Mouse (Mus musculus) ovary, postnatal 10 days (tissue): ENCODE results near the gene Adamts4.
"Not testable (repeated sequence)": the region's sequence is repeated elsewhere in the genome, so short reads cannot be mapped to it uniquely, and the experiment has no call there.

Experiments used
- DNase-seq: peaks from one replicate; pipeline ENCODE4 v3.0.0; 2022; ENCODE audit warnings: low spot score

The Adamts4 gene

DNA sequence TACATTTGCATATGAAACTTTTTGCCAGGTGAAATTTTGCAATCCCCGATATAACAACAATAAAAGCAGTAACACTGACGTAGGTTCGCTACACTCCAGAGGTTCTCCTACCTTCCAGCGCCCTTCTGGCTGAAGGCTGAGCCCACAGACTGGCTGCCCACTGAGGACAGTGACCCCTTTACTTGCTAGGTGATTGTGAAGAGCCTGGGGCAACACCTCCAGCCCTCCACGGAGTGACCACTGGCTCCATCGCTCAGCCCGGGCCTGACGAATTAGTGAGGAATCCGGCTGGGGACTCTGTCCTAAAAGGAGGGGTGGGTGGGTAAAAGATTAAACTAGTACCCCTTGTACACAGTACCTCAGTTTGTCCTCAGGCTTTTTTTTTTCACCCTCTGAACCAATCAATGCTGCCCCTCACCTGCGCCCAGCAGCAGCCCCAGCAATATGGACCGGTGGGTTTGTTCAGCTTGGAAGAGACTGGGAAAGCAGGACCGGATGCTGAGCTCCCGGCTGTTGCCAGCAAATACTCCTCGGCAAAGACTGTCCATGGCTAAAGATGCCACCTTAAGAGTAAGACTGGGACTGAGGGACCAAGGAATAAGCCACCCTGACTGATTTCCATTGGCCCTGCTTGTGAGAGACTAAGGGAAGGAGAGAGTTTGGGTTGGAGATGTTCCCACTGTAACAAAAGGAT, 28.9 kb downstream of the Adamts4 start:
- no peak for DNase-seq

DNA sequence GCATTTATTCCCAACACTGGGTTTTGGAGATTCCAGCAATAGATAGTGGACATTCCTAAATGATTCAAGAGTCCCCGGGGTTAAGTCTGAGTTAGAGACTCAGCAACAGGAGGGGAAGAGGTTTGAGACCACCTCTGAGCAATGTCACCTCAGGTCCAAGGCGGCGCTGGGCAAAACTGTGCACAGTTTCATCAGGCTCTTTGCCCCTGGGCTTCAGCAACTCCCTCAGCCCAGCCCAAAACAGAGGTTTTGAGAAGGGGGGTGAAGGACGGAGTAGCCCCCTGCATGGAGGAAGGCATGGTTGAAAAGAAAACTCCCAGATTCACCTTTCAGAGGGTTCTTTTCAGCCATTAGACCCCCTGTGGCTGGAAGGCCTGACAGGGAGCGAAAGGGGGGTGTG, 29.5 kb downstream of the Adamts4 start:
- DNase-seq, result no peak

DNA sequence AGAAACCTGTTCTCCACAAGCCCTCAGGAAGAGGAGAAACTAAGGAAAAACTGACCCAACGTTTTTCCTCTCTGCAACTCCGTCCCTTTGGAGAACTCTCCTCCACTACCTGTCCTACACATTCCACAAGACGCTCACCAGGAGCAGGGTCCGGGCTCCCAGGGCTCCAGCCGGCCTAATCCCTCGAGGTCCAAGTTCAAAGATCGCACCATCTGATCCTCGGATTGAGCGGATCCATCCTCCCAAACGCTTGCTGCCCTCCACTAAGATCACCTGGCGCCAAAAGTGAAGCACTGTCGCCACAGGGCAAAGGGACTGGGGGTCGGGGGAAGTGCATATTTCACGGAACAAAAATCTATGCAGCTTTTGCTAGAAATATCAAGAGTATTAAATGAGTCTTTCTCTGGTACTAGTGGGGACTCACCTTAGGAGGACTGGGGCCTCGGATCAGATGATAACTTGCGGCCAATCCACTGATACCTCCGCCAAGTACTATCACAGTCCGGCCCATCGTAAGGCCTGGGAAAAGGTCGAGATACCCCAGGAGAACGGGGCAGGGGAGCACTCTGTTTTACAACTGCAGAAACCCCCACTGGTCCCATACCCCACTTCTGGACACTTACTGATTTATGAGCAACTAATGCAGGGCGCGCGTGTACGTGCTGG, 30.2 kb downstream of the Adamts4 start:
- no peak for DNase-seq

DNA sequence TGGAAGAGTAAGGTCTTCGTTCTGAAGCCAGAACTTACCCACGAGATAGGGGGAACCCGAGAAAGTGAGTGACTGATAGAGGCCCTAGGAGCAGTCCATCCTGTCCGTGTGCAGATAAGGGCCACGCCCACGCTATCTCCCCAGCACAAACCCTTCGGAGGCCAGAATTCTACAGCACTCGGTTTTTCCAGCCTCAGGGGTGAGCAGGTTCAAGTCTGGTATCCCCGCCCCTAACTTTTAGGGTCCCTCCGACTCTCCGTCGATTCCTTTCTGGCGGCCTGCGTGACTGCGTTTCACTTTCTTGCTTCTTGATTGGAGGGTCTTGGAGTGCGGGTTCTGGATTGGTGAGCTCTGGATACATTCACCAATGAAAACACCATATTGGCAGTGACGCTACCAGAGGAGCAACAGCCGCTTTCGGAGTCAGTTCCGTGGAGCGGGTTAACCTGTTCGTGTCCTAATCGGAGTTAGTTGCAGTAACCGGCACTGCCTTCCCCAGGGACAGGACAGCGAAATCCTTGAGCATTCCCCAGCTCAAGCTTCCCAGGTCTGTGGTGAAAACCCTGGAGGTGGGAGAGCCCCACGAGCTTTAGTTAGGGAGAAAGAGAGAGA, 30.8 kb downstream of the Adamts4 start, which contains the start of gene Ppox:
Gene Ppox (minus strand): TSS at position 271 of the 612 bp plus-strand sequence.
- peak; percentile 74 for DNase-seq

DNA sequence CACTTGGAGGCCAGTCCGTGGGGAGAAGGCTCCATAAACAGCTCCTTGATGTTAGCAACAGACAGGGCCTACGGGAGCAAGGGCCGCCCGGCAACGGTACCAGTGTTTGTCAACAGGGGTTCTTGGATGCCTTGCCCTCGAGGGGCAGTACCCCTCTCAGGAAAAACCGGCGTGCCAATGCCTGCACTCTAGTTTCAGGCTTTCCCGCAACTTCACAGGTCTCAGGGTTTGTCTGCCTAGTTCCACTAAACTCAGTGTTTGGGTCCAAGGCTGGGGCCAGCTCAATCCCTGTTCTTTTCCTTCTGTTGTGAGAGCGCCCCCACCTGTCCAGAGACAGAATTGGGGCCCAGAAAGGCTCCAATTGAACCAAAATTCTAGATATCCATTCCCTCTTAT, 31.3 kb downstream of the Adamts4 start:
- DNase-seq, result no peak

DNA sequence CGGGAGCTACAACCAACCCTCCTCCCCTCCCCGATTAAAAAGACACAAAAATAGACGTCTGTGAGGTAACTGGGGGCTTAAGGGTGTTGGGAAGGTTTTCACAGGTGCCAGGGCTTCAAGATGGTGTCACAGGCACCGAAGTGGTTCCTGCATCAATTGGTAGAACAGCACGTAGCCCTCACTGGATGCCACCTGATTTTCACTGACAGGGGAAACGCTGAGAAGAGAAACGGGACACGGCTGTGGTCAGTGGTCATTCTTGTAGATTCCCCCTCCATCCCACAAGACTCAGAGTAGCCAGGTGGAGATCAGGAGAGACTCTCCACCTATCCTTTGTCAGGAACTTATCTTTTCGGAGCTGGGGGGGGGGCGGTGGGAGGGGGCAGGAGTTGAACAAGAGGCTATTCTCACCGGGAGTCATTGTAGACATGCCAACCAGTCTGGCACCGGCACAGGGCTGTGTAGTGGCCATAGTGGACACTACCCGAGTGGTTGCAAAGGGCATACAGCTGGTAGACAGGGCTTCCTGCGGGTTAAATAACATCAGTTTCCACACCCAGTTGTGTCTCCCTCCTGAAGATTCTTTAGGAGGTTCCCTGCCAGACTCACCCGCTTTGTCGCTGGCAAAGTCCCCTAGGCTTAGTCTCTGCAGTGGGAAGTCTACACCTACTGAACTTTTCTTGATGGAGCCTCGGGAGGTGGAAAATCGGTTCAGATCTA, 32.0 kb downstream of the Adamts4 start:
- DNase-seq, result no peak

DNA sequence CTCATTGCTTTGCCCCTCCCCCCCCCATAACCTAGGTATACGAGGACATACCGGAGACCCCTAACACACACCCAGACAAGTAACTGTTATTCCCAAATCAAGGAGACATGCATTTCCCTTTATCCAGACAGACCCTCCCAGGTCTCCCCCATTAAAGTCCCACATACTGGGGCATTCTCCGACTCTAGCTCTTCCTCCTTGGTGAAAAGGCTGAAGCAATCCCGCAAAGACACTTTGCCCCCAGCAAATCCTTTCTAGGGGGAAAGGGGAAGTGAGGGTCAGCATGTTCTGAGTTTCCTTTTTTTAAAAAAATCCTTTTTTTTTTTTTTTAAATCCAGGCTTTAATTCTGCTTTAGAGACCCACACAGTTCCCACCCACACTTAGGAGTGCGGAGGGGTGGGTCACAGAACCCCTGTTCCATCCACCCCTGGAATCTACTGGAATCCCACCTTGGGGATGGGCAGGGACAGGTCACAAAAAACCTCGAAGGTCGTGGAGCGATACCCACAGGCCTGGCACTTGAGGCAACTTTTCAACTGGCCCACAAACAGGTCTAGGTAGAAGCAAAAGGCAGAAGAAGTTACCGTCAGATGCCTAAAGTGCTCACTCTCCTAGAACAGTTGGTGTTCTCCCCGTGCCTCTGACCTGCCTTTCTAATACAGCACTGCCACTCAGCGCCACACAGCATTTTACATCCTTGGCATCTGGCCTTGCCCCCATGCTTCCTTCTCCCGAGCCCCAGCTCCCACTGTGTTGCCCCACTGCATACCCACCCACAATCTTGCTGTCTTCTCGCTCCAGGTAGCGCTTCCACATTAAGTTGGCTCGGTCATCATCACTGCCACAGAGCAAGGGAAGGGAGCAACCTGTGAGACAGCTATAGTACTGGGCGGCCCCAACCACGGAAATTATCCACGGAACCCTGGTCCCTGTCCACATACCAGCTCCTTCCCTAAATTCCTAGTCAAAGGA, 33.3 kb downstream of the Adamts4 start:
- DNase-seq, result no peak

DNA sequence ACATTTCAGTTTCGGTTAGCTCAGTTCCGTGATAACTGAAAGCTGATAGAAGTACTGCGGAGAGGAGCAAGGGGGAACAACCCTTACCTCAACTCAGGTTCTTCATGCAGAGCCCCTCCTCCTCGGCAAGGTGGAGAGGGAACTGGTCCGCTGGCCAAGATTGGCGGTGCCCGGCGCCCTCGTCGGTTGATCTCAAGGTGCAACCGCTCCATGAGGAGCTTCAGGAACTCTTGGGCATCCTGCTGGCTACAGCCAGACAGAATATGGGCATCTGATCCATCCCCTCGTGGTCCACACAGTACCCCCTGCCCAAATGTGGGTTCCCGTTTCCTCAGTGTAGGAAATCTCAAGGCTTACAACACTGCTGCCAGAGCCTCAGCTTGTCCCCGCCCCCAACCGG, 34.3 kb downstream of the Adamts4 start:
- no peak for DNase-seq

DNA sequence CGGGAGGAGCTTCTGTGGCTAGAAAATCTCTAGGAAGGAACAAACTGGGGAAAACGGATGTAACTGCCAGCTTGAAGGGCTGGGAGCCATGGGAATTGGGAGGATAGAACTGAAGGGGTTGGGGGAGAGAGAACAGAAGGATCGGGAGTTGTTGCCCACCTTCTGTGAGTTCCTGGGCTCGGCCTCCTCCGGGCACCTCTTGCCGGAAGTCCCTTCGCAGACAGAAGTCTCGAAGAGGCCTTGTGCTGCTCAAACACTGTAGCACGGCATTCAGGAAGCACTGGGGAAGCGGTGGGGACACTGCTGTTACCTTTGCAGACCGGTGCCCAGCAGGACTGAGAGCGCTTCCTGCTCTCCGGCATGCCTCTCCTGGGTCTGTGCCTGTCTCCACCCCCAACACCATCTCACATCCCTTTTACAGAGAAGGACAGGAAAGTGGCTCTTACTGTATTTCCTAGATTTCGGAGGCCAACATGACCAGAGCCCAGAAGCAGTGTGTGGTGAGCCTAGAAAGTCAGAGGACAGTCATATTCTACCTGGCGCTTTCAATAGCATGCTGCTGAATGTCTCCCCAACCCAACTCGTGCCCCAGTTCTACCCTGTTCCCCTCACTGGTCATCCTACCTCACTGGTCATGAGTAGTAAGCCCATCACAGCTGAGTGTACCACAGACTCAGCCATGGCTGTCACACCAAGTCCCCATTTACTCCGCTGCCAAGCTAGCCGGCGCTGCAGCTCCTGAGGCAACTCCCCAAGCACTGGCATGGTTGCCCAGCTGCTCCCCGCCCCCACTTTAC, 35.1 kb downstream of the Adamts4 start:
- no peak for DNase-seq

DNA sequence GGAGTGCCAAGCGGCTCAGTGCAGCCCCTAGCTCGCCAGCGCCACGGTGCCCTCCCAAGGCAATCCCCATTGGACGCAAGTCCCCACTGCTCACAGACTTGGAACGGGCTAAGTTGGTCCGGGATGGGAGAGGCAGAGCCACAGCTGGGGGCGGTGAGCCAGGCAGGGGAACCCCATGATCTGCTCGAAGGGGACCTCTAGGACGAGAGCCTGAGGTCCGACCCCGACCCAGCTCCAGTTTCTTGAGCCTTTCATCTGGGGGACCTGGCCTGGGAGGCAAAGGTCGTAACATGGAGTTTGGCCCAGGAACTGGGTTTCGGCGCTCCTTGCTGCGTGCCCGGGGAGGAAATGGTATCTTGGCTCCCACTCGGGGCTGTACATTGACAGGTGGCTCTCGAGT, 36.3 kb downstream of the Adamts4 start:
- no peak for DNase-seq

DNA sequence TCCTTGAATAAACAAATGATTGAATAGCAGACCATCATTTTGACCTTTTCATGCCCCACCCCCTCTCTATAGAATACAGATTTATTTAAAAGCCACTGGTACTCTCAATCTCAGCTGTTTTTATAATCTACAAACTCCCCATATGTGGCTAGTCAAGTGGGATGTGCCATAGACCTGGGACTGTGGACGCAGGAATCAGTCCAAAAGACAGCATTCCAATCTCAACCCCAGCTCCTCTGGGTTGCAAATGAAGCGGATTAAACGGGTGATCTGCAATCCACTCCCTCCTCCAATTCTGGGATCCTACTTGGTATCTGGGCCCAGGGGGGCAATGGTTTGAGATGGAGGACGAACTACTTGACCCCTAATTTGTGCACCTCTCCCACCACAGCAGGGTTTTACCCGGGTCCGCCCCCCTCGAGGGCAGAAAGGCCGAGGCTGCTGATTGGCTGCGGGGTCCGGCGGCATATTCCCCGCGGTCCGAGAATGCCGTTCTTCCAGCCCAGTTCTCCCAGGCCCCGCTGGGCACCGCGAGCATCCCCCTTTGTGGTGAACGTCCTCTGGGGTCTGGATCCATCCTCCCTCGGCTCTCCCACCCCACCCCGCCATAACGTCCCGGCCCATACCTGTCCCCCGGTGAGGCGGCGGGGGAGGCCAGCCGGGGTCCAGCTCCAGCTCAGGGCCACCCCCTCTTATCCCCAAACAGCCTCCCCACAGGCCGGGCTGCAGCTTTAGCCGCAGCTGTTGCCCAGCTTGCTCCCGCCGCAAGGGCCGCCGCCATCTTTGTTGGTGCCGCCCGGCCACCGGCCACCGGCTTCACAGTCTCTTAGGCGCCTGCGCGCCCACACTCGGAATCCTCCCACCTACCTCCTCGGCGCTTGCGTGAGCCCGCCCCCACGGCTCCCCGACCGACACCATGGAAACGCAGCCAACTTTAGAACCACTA, 37.2 kb downstream of the Adamts4 start, which contains the start of gene Usp21:
Gene Usp21 (minus strand): TSS at position 856 of the 946 bp plus-strand sequence.
- DNase-seq, result peak; percentile 86

DNA sequence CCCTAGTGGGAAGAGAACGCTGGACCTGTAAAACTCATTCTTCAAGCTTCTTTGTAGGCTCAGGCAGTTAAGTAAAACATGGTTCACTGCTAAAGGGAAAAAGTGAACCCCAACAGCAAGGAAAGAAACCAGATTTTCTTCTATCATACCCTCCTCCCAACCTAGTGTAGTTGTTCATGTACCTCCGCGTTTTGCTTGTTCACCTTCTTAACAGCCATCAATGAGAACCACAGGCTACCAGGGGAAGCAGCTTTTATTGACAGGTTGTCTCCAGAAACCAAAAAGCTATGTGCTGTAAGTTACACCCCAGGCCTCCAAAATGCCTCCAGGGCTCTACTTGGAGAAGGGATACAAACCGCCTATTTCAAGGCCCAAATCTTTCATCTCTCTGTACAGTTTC, 38.1 kb downstream of the Adamts4 start:
- no peak for DNase-seq

DNA sequence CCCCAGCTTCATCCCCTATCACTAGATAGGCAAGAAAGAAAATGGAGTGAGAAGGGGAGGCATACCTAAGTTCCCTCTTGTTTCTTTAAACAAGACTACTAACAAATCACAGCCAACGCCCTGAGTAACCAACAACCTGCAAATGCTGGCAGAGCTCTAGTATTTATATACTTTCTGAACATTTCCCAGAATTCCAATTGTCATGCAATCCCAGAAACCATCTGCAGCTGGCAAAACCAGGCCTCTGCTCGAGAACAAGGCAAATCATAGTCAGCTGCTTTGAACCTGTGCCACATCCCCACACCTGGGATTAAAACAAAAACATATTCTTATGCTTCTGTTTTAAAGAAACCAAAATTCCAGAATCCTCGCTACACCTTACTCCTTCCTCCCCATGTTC, 43.1 kb downstream of the Adamts4 start:
- no peak for DNase-seq

DNA sequence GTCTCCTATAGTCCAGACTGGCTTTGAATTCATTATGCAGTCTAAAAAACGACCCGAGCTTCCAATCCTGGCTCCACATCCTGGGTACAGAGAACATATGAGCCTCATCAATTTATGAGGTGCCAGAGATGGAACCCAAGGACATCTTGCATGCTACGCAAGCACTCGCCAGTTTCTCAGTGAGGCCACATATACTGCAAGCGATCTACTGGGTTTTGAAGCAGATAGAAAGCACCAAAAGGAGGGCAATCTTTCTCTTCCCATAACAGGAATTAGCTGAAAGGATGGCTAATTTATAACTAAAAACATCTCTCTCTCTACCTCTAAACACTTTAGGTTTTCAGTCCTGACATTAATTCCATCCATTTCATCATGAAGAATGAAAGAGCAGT, 43.7 kb downstream of the Adamts4 start:
- no peak for DNase-seq

DNA sequence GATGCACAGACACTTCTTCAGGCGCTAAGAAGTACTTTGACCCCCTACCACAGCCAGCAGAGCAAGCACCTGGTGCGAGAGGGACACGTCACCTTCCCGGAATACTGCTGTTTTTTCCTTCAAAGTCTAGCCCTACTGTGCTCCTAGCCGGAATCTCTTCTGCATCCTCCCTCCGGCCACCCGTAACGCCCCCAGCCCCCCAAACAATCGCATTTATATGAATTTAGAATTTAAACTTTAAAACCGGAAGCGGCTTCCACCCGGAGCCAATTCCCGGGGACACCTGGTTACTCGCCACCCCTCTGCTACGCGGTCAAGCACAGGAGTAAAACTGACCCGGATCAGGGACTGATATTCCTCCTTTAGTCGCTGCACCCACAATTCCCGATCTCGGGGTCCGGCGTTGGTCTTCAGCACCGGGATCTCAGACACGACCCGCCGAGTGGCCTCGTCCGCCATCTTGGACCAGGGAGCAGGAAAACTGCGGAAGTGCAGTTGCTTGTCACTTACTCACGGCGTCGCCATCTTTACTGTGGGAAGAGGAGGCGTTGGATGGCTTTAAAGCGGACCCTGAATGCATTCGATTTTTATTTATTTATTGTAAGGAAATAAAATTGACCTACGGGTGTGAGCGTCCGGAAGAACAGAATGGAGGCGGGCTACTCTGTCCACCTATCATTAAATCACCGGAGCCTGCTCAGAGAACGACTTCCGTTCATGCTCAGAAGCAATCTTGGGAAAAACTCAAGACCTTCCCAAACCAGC, 44.3 kb downstream of the Adamts4 start, which contains the start of gene Ufc1:
Gene Ufc1 (minus strand): TSS at position 727 of the 765 bp plus-strand sequence.
- peak; percentile 82 for DNase-seq

DNA sequence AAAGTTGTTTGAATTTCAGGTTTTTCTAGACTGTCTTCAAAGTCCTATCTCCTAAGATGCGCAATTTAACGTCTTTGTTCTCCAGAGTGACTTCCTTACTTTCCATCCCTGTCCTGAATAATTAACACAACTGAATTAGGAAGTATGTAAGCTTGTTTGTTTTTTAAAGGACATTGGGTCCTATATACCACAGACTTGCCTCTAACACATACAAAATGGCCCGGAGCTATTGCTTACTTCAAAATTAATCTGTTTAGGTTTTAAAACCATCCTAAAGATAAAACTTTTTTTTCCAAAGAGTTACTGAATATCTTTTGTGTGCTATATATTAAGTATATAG, 44.8 kb downstream of the Adamts4 start:
- DNase-seq, result no peak

DNA sequence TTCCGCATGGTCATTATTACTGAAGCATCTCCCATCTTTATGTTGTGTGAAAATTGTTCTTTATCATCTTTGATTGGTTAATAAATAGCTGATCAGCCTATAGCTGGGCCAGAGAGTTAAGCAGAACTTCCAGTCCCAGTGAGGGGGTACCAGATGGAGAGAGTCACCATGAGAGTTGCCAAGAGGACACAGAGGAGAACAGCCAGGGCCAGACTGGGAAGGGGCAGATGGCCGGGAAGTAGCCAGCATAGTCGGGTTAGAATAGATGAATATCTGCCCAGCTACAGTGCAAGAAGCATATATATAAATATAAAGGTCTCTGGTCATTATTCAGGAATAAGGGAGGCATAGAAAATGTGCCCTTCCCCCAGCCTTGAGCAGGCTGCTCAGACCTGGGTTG, 48.0 kb downstream of the Adamts4 start:
- DNase-seq, result no peak

DNA sequence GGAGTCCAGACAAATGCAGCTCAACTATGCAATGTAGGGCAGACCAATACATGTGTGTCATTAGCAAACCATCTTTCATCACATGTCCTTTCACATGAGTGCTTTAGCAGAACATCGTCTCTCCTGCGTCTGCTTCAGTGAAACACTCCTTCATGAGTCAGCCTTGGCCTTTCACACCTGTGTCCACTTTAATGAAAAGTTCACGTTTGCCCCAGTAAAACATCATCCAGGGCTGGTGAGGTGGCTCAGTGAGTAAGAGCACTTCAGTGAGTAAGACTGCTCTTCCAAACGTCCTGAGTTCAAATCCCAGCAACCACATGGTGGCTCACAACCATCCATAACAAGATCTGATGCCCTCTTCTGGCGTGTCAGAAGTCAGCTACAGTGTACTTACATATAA, 55.9 kb downstream of the Adamts4 start:
- not testable (repeated sequence) for DNase-seq

DNA sequence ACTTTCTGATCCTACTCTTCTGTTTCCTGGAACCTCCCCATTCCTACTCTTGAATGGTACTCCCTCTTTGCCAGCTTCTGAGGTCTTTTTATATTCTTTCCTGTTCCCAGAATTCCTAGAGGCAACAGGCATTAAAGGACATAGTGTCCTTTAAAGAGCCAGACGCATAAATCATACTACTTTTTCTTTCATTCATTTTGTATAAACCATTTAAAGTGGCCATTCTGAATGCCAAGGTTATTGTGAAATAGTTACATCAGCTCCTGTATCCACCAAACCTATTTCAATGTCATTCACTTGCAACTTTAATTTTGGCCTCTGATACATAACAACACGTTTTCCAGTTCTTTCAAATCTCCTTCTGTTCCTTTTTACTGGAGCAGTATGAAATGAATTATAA, 59.1 kb downstream of the Adamts4 start:
- no peak for DNase-seq
